Mouse (Mus musculus) cortical plate, adult 2 months (tissue): ENCODE results near the gene Atm. TPM values are rescaled to one million over a fixed set of nuclear protein-coding genes. Genes with fewer than 3 reads are reported as not detected.
A peak's percentile ranks its signal among the peaks of the same experiment; 100 is the strongest.

ENCODE experiments used
- H3K27ac ChIP-seq: fragments of 200-500 bp; 2 replicates; pipeline ENCODE4 v1.5.1; 2012; ENCODE audit warnings: low read length, control low read depth, inconsistent platforms; ENCODE audit not compliant: insufficient read depth
- H3K4me1 ChIP-seq: fragments of 200-500 bp; 2 replicates; pipeline ENCODE4 v1.6.1; 2011; ENCODE audit warnings: low read length; ENCODE audit not compliant: control insufficient read depth, insufficient read depth
- H3K4me3 ChIP-seq: fragments of 200-500 bp; 2 replicates; pipeline ENCODE4 v1.5.1; 2011; ENCODE audit warnings: mild to moderate bottlenecking, low read length, control low read depth; ENCODE audit not compliant: insufficient read depth
- CTCF ChIP-seq: fragments of 200-500 bp; IDR thresholded peaks from 2 replicates; pipeline ENCODE4 v1.5.1; 2011; ENCODE audit warnings: mild to moderate bottlenecking, control low read depth, low read length; ENCODE audit not compliant: insufficient read depth; ENCODE audit errors: extremely low read depth
- POLR2A ChIP-seq: fragments of 200-500 bp; IDR thresholded peaks from 2 replicates; pipeline ENCODE4 v1.6.1; 2011; ENCODE audit warnings: mild to moderate bottlenecking, low read length, control low read depth; ENCODE audit not compliant: insufficient read depth; ENCODE audit errors: extremely low read depth
- polyA plus RNA-seq: library from polyadenylated mRNA; depleted of rRNA; stranded (reverse); fragments of >200 nt; gene quantifications from 2 replicates; pipeline ENCODE4 v1.2.3, GENCODE M21; 2012; rRNA removed

The Atm gene
- polyA plus RNA-seq, result 5.3 and 7.2 TPM in 2 replicates

DNA sequence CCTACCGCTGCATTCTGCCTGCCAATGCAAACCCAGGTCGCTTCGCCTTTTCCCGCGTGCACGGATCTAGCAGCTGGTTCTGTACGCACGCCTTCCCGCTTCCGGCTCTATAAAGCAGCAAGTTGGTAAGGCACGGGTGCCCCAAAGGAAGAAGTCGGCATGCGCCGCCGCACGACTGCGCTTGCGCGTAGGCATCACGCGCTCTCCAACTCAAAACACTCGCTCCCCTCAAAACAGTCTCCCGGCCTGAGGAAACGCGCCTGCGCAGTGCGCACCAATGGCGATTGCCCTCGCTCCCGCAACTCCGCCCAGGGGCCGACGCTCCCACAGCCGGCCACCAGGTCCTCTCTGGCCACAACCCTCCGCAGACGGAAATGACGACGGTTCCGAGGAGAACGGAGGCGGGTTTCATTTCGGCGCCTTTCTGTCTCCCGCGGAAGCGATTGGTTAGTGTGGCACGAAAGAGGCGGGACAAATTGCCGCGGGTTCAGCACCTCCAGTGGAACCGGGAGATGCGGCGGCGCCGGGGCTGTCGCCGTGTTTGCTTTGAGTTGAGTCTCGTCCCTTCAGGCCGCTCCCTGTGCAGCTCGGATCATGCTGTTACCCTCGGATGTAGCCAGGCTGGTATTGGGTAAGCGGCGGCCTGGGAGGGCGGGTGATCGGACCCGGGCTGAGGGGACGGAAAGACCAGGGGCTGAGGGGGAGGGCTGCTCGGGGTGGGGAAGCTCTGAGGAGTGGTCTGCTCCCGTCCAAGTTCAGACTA lies at the start of gene Atm, which contains the start of gene Npat:
TSS of gene Atm (minus strand) at position 183 of the 763 bp plus-strand sequence.
TSS of gene Npat (plus strand) at position 490 of the 763 bp plus-strand sequence.
- Histone ChIP-seq H3K4me1 (no peaks in the 10 kb centered on the region), H3K4me3 (peak within 1 kb of the TSS; percentile 79), H3K27ac (peak within 1 kb of the TSS; percentile 88)
- TF ChIP-seq POLR2A (peak; percentile 88), CTCF (no peak)

DNA sequence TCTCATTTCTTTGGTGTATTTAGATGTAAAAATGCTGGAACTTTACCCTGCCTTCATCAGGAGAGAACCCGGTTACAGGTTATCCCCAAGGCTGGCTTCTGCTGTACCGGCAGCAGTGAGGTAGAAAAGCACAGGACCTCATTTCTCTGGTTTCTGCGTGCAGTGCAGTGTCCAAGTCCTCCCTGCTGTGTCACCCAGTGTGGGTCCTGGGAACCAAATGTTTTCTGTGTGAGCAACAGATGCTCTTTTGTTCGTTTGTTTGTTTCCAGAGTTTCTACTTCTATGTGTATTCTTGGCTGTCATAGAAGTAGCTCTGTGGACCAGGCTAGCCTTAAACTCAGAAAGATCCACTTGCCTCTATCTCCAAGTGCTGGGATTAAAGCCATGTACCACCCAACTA lies 45.3 kb upstream of the Atm start:
- no peak overlapping the region for H3K4me3 ChIP-seq
- no peaks in the 10 kb centered on the region for H3K4me1 ChIP-seq
- no peak overlapping the region for H3K27ac ChIP-seq
- no peak for TF ChIP-seq POLR2A
- no peak for TF ChIP-seq CTCF

DNA sequence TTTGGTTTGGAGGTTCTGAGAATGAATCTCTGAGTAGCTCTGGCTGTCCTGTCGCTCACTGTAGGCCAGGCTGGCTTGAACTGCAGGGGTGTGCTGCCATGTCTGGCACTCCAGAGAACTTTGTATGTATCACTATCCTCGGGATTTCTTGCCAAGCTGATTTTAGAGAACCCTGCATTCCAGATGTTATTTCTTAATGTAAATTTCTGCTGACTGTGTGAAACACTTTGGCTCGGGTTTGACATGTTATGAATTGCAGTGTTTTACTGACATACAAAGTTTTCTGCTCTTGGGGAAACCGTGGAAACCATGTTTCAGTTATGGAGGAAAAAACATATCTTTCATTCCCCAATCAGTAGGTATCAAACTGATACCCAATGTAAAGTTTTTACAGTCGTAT lies 39.2 kb upstream of the Atm start:
- Histone ChIP-seq H3K27ac (no peak overlapping the region), H3K4me3 (no peak overlapping the region), H3K4me1 (no peaks in the 10 kb centered on the region)
- no peak for TF ChIP-seq POLR2A

DNA sequence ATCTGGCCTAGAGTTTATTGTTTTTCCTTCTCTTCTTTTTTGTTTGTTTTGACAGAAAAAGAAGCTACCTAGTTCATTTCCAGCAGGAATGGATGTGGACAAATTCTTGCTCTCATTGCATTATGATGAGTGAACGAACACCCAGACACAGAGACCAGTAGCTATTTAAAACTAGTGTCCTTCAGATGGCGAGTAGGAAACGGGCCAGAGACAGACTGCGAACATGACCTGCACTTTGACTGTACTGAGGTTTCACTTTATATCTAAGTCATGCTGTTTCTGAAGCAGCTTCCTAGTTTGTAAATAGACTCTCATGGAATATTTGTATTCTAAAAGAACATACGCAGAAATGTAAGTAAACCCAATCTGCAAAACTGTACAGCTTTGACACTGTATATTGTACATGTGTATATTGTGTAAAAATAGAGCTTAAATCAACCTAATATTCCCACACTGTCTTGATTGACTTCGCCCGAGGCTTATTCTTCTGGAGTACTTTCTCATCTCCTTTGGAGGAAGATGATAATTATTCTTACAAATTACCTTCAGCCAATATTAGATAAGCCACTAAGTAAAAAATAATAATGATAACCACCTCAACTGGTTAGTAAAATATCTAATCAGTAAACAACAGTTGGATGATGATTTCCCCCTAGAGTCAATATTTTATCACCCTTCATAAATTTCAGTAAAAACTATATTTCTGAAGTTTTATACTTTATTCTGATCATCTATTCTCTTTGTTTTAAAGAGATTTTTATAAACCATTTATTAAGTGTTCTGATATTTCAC lies 36.2 kb upstream of the Atm start:
- Histone ChIP-seq H3K4me1 (no peaks in the 10 kb centered on the region), H3K27ac (no peak overlapping the region), H3K4me3 (no peak overlapping the region)
- TF ChIP-seq CTCF, result no peak
- TF ChIP-seq POLR2A, result no peak

DNA sequence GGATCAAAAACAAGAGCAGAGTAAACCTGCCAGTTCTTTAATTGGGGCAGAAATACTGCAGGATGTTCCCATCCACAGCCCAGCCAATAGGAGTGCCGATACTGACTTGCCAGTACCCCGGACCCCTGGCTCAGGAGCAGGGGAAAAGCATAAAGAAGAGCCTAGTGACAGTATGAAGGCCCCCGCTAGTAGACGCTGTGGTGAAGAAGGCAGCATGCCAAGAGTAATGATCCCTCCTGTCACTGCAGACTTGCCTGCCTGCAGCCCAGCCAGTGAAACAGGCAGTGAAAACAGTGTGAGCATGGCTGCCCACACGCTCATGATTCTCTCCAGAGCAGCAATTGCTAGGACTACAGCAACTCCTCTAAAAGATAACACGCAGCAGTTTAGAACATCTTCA lies 34.1 kb upstream of the Atm start:
- Histone ChIP-seq H3K4me3 (no peak overlapping the region), H3K4me1 (no peaks in the 10 kb centered on the region), H3K27ac (no peak overlapping the region)
- TF ChIP-seq POLR2A, result no peak
- TF ChIP-seq CTCF, result peak; percentile 23; the same call in 1 of the 2 replicates

DNA sequence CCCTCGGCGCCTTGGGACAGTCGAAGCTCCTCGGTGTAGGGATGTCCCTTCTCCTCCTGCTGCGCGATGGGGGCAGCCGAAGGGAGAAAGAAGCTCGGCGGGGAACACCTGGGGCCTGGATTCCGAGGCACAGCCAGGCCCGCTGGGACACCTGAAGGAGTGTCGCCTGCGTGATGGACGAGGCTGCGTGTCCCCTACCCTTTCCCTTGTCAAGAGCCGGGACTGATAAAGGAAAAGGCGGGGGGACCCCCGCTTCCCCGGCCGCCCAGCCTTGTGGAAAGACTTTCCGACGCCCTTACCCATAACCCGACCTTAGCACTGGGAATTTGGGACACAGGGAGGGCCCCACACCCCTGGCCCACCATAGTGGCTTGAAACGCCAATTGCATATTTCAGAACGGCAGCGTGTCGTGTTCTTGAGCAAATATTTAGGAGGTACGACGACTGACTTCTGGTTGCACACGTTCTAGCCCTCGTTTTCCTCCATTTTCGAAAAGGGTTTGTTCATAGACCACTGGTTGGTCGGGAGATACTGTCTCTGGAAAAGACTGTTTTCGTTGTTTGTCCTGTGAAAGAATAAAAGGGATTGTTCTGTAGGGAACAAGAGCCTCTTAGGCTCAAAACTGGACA lies 911 bp upstream of the Atm start:
- Histone ChIP-seq H3K4me1 (no peaks in the 10 kb centered on the region), H3K4me3 (peak overlapping the region; percentile 79), H3K27ac (peak overlapping the region; percentile 88)
- TF ChIP-seq CTCF (no peak), POLR2A (no peak)

DNA sequence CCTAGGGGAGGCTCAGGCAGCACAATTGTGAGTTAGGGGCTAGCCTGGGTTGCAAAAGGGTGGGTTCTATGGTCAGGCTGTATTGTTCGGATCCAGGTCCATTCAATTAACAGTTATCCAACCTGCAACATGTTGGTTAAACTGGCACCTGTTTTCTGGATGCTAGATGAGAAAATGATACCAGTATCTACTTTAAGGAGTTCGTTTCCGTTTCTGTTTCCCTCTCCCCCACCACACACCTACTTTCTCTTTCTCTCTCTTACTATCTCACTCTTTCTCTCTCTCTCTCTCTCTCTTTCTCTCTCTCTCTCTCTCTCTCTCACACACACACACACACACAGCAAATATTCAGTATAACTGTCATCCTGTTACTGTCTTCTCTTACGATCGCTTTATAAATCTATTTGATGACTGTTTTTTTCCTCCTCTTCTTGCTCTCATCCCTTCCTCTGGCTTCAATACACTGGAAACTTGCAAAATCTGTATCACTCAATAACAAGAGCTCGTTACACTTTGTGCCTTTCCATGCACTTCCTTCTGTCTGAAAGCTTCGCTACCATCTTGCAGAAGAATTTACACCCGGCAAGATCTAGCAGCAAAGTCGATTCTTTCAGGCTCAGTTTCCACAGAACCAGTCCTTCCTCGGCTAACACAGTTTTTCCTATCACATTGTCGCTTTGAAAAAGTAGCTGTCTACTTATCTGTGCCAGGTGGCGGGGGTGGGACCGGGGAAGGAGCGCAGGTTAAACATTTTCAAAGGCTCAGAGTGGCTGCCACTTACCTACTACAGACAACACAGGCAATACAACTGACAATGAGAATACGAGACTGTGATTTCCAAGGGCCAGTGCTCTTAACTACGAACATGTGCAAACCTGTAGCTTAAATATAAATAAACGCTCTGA lies 872 bp downstream of the Atm start:
- H3K27ac ChIP-seq, result no peak overlapping the region
- no peaks in the 10 kb centered on the region for H3K4me1 ChIP-seq
- H3K4me3 ChIP-seq, result peak overlapping the region; percentile 79
- TF ChIP-seq POLR2A (no peak), CTCF (no peak)

DNA sequence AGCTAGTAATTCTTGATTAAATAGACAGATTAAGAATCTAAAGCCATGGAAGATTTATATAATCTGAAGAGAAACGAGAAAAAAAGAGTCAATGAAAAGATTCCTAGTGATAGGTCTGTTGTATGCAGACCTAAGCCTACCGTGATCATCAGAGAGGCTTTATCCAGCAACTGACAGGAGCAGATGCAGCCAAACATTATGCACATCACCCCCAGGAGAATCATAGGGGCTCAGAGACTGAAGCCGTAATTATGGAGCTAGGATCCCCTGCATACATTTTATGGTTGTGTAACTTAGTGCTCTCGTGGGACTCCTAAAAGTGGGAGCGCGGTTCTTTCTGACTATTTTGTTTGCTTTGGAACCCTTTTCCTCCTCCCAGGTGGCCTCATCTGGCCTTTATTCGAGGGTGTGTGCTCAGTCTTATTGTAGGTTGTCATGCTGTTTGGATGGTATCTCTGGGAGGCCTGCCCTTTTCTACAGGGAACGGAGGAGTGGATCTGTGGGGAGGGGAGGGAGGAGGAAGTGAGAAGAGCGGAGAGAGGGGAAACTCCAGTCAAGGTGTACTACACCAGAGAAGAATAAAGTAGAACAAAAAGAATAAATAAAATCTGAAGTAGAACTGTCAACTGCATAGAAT lies 19.0 kb downstream of the Atm start:
- no peak overlapping the region for H3K27ac ChIP-seq
- TF ChIP-seq POLR2A (no peak), CTCF (no peak)
- H3K4me1 ChIP-seq, result no peaks in the 10 kb centered on the region
- no peak overlapping the region for H3K4me3 ChIP-seq
